Mouse (Mus musculus) heart, embryonic 14.5 days (tissue): ENCODE measurements around the gene Zfp324. TPM values are rescaled to one million over a fixed set of nuclear protein-coding genes. Genes with fewer than 3 reads are reported as not detected.

Experiments
- ATAC-seq: fragments of 200-750 bp; cut with Nextera tagmentation; 2 replicates; pipeline ENCODE4 v1.8.0; 2017; ENCODE audit warnings: low read depth, moderate TSS enrichment; ENCODE audit not compliant: insufficient number of reproducible peaks, insufficient read depth, low FRiP score
- H3K27ac ChIP-seq, 2 experiments: fragments of 200-500 bp in 1 of 2; fragments of 300-500 bp in 1 of 2; sonication (generic) in 1 of 2; replicated peaks in 1 of 2; 2 replicates each; pipeline ENCODE4 v1.5.1; 2012 to 2014; ENCODE audit warnings: low read depth in 2 of 2, low read length in 2 of 2, control low read depth in 1 of 2, mild to moderate bottlenecking in 1 of 2, mixed read lengths in 1 of 2; ENCODE audit not compliant: control insufficient read depth in 1 of 2, insufficient read depth in 1 of 2
- H3K27me3 ChIP-seq: fragments of 300-500 bp; sonication (generic); 2 replicates; pipeline ENCODE4 v1.6.1; 2014; ENCODE audit warnings: mild to moderate bottlenecking, low read length, control low read depth; ENCODE audit not compliant: control insufficient read depth, insufficient read depth
- H3K36me3 ChIP-seq: fragments of 300-500 bp; sonication (generic); 2 replicates; pipeline ENCODE4 v1.6.1; 2014; ENCODE audit warnings: mild to moderate bottlenecking, control low read depth, low read length, mixed read lengths; ENCODE audit not compliant: control insufficient read depth, insufficient read depth
- H3K4me1 ChIP-seq, 2 experiments: fragments of 200-500 bp in 1 of 2; fragments of 300-500 bp in 1 of 2; sonication (generic) in 1 of 2; 2 replicates each; pipeline ENCODE4 v1.6.1; 2012 to 2014; ENCODE audit warnings: low read length in 2 of 2, control low read depth in 1 of 2, mixed read lengths in 1 of 2; ENCODE audit not compliant: control insufficient read depth in 2 of 2, insufficient read depth in 2 of 2
- H3K4me2 ChIP-seq: fragments of 300-500 bp; sonication (generic); 2 replicates; pipeline ENCODE4 v1.6.1; 2014; ENCODE audit warnings: mild to moderate bottlenecking, low read length
- H3K4me3 ChIP-seq, 2 experiments: fragments of 200-500 bp in 1 of 2; fragments of 300-500 bp in 1 of 2; sonication (generic) in 1 of 2; 2 replicates each; pipeline ENCODE4 v1.5.1; 2012 to 2014; ENCODE audit warnings: low read length in 2 of 2, mild to moderate bottlenecking in 2 of 2, control low read depth in 1 of 2, low read depth in 1 of 2, moderate library complexity in 1 of 2; ENCODE audit not compliant: control insufficient read depth in 1 of 2, insufficient read depth in 1 of 2
- H3K9ac ChIP-seq: fragments of 300-500 bp; sonication (generic); 2 replicates; pipeline ENCODE4 v1.6.1; 2014; ENCODE audit warnings: mild to moderate bottlenecking, low read length
- H3K9me3 ChIP-seq: fragments of 300-500 bp; sonication (generic); 2 replicates; pipeline ENCODE4 v1.6.1; 2016; ENCODE audit warnings: low read length, control low read depth; ENCODE audit not compliant: control insufficient read depth
- WGBS: fragments of 180-500 bp; shearing (Covaris S2); extraction: QIAGEN DNeasy Blood & Tissue Kit; methylation state at CpG from one replicate; pipeline ENCODE4 v1.1.7; 2014; 5-methylcytosine and 5-hydroxymethylcytosine counted together
- polyA plus RNA-seq: library from polyadenylated mRNA; unstranded; fragments of >200 nt; fragmentation: Nextera tagmentation; extraction: Ambion mirVana; gene quantifications from 2 replicates; pipeline ENCODE4 v1.2.1, GENCODE M21; 2014

Zfp324 gene
- polyA plus RNA-seq, 1 experiment from 2014 or later, result 6.3 TPM

- H3K4me1 ChIP-seq, result peaks cover 6 to 13% of the 10 kb centered on the region in 2 experiments
- no peak for ATAC-seq
- H3K27ac ChIP-seq, result no peak overlapping the region
- H3K36me3 ChIP-seq, result no peaks in the 10 kb centered on the region
- 62% methylated on average over 4 of the region's 4 CpGs for WGBS
- H3K9ac ChIP-seq, result no peak overlapping the region
- H3K4me3 ChIP-seq, result no peak overlapping the region
- H3K9me3 ChIP-seq, result no peaks in the 10 kb centered on the region
- H3K4me2 ChIP-seq, result no peak overlapping the region
- no peaks in the 10 kb centered on the region for H3K27me3 ChIP-seq
These were observed 48.0 kb downstream of the Zfp324 start for GRCm38 (mm10) chr7:13013671-13014070.

- Histone ChIP-seq H3K4me3 (no peak overlapping the region), H3K4me1 (peaks cover 6 to 7% of the 10 kb centered on the region in 2 experiments), H3K27me3 (no peaks in the 10 kb centered on the region), H3K4me2 (no peak overlapping the region), H3K9ac (no peak overlapping the region), H3K9me3 (no peaks in the 10 kb centered on the region), H3K27ac (no peak overlapping the region), H3K36me3 (no peaks in the 10 kb centered on the region)
- 34% methylated on average over 6 of the region's 6 CpGs for WGBS
- no peak for ATAC-seq
These were observed 48.7 kb downstream of the Zfp324 start for GRCm38 (mm10) chr7:13014275-13014839.

- Histone ChIP-seq H3K4me1 (peaks cover 5 to 6% of the 10 kb centered on the region in 2 experiments), H3K36me3 (no peaks in the 10 kb centered on the region), H3K9ac (no peak overlapping the region), H3K4me3 (no peak overlapping the region), H3K9me3 (no peaks in the 10 kb centered on the region), H3K27me3 (no peaks in the 10 kb centered on the region), H3K27ac (no peak overlapping the region), H3K4me2 (no peak overlapping the region)
- no peak for ATAC-seq
- WGBS, result 85% methylated on average over 1 of the region's 1 CpGs
These were observed 49.6 kb downstream of the Zfp324 start for GRCm38 (mm10) chr7:13015217-13015616.

- WGBS, result 5% methylated on average over 31 of the region's 31 CpGs
- Histone ChIP-seq H3K9ac (peak overlapping the region; percentile 95), H3K36me3 (peaks cover 27% of the 10 kb centered on the region), H3K4me1 (peaks cover 11 to 15% of the 10 kb centered on the region in 2 experiments), H3K27ac (peak overlapping the region; percentile 84 to 98), H3K9me3 (no peaks in the 10 kb centered on the region), H3K4me2 (peak overlapping the region; percentile 92), H3K27me3 (no peaks in the 10 kb centered on the region), H3K4me3 (peak overlapping the region; percentile 86 to 95)
- peak; percentile 49 for ATAC-seq
These were observed 57.3 kb downstream of the Zfp324 start for GRCm38 (mm10) chr7:13022773-13023535.

Other genes with a start within 250 kb of the Zfp324 start
- gene Vmn2r56, start 230.8 kb upstream of the Zfp324 start, polyA plus RNA-seq, result not detected in 2 replicates
- 5.6 and 6.6 TPM in 2 replicates for gene Zscan18, start 162.2 kb upstream of the Zfp324 start, polyA plus RNA-seq
- gene Zfp329, start 147.0 kb upstream of the Zfp324 start, polyA plus RNA-seq, result 13.6 and 14.8 TPM in 2 replicates
- 22.6 and 22.7 TPM in 2 replicates for gene Zfp110, start 131.1 kb upstream of the Zfp324 start, polyA plus RNA-seq
- gene Zfp128, start 84.7 kb upstream of the Zfp324 start, polyA plus RNA-seq, result 3.5 and 3.8 TPM in 2 replicates
- gene Zscan22, start 68.0 kb upstream of the Zfp324 start, polyA plus RNA-seq, result 12.7 TPM in 2 replicates
- gene Rps5, start 43.5 kb upstream of the Zfp324 start, polyA plus RNA-seq, result 660 and 762 TPM in 2 replicates
- 0.30 and 0.45 TPM in 2 replicates for gene Rnf225, start 38.4 kb upstream of the Zfp324 start, polyA plus RNA-seq
- 4.4 and 5.2 TPM in 2 replicates for gene Zfp446, start 12.0 kb downstream of the Zfp324 start, polyA plus RNA-seq
- gene Slc27a5, start 32.4 kb downstream of the Zfp324 start, polyA plus RNA-seq, result 0.08 TPM in 1 of 2 replicates, not detected in the other
- 210 and 224 TPM in 2 replicates for gene Trim28, start 33.3 kb downstream of the Zfp324 start, polyA plus RNA-seq
- gene Zbtb45, start 44.2 kb downstream of the Zfp324 start, polyA plus RNA-seq, result 12.8 and 17.2 TPM in 2 replicates
- 153 and 165 TPM in 2 replicates for gene Chmp2a, start 69.0 kb downstream of the Zfp324 start, polyA plus RNA-seq
- 151 and 180 TPM in 2 replicates for gene Ube2m, start 72.4 kb downstream of the Zfp324 start, polyA plus RNA-seq
- gene Mzf1, start 88.9 kb downstream of the Zfp324 start, polyA plus RNA-seq, result 1.4 and 1.8 TPM in 2 replicates
- not detected in 2 replicates for gene Vmn1r85, start 129.3 kb downstream of the Zfp324 start, polyA plus RNA-seq
- gene Vmn1r86, start 154.1 kb downstream of the Zfp324 start, polyA plus RNA-seq, result not detected in 2 replicates
- gene Vmn1r87, start 174.3 kb downstream of the Zfp324 start, polyA plus RNA-seq, result not detected in 2 replicates
- gene Vmn1r88, start 193.7 kb downstream of the Zfp324 start, polyA plus RNA-seq, result not detected in 2 replicates
- gene Vmn1r89, start 247.2 kb downstream of the Zfp324 start, polyA plus RNA-seq, result not detected in 2 replicates